Mouse (Mus musculus): ENCODE data around the gene Kctd20.

The Kctd20 gene

DNA sequence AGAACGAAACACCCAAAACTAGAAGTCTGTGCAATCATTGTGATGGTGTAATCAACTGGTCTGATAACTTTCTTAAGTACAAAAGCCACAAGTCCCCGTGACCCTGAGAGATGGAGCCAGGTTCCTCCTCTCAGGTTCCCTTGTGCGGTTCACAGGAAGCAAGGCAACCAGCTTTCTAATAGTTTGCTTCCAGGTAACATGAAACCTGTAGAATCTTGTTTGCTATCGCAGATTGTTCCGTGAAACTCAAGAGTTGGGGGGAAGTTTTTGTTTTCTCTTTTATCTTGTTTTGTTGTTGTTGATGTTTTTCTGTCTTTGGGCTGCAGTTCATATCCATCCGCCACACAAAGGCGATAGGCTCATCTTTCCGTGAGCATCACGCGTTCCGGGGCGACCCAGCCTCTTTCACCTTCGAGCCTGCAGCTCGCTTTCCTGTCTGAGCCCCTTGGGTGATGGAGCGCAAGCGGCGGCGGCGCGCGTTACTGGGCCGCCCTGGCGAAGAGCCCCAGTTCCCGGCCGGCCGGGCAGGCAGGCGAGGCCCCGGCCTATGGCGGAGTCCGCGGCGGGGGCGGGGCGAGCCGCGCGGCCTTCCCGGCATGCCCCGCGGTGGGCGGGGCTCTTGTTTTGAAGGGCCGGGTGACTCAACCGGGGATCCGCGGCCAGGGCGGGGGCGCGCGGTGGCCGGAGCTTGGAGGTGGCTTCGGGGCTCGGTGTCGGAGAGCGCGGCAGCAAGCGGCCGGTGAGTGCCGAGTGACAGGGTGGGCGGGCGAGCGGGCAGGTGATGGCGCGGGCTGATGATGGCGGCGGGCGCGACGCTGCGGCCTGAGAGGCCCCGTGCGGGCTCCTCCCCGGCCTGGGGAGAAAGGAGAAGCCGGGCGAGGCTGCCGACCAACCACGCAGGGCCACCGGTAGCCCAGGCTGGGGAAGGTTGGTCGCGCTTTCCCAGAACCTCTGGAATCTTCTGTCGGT lies at the start of gene Kctd20:
Gene Kctd20 (plus strand): TSS at position 120 of the 969 bp plus-strand sequence.
- DNase-seq (ENCODE audit: low spot score in 2 of 2): peak; percentile 90 to 91

DNA sequence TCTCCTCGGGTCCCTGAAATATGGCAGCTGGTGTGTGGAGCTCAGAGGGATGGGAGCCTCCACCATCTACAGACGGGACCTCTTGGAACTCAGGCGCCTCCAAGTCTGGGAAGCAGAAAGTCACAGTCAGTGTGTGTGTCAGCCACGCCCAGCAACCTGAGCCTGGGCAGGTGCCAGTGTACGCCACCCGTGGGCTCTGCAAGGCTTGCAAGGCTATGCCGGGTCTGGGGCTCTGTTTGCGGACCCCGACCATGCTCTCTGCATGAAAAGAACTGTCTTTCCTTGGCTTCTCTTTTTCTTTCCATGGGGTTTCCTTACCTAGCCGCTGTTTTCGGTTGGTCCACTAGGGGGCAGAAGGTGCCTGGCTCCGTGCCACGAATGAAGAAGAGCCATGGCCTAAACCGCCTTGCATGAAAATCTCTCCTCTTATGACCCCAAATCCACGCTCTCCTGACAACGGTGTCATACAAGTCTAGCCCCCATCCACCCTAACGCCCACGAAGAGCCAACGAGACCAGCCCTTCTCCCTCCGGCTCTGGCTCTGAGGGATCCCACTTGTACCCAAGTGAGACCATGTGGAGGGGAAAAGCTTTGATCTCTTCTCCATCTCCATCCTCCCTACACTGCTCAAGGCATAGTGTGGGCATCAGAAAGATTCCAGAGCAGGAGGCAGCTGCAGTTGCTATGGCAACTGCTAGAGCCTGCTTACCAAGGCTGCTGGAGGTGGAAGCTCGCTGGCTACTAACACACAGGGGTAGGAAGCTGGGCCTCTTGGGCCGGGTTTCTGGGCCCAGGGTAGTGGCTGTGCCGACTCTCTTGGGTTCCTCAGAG lies 47.0 kb upstream of the Kctd20 start:
- peak; percentile 54 to 69 for DNase-seq (ENCODE audit: low spot score in 2 of 2)

DNA sequence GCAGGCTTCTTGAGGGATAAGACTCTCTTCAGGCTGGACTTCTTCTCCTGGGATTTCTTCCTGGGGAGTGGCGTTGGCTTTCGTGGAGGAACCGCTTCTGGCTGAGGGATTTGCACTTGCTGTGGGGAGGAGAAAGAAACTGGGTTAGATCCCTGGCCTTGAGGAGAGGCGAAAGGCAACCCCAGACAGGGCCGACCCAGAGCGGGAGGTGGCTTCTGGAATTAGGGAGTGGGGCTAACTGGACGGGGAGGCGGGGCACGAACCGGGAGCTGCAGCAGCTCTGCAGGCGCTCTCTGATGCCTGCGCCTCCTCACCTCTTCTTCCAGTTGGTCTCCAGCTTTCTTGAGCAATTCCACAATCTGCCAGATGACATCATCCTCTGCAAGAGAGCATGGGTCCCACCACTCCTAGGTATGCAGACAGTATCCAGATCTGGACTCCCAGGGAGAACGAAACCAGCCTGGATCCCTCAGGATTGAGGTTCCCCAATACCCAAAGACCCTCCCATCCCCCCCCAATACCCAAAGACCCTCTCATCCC lies 46.3 kb upstream of the Kctd20 start:
- no peak for DNase-seq (ENCODE audit: low spot score in 2 of 2)

DNA sequence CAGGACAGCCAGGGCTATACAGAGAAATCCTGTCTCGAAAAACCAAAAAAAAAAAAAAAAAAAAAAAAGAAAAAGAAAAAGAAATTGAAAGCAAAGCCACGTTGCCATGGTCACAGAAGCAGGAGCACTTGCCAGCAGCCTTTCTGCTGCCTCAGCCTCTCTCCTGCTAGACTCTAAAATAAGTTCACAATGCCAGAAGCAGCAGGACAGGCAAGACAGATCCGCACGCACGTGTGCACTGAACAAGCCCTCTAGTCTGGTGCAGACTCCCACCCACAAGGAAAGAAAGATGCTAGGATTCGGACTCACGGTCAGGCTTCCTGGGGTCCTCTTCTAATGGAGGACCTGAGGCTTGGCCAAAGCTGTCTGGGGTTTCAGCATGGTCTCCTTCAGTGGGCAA lies 43.8 kb upstream of the Kctd20 start:
- DNase-seq (ENCODE audit: low spot score in 2 of 2): no peak

DNA sequence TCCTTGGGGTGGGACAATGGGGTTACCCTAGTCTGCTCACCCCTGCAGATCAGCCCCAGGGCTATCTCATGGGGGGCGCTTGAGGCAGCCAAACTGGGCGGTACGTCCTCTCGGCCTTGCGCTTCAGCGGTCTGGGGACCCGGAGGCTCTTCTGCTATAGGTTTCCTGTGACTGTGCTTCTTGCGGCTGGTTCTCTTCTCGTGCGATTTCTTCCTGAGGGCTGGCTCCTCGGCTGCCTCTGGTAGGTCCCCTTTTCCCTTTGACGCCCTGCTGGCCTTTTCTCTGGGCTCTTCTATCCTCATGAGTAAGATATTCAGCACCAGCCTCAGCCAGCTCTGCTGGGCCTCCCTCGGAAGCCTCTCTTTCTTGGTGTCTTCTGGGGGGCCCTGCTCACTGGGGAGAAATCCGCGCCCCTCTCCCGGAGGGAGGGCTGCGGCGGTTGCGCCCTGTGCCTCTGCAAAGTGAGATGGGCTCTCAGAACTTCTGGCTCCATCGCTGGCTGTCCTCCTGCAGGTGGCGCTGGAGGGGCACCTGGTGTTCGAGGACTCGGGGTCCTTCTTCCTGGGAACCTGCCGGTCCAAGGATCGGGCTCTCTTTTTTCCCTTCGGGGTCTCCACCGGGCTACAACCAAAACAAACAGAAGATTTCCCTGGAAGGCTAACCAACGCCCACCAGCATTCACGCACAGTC lies 42.4 kb upstream of the Kctd20 start:
- peak; percentile 35 to 39 for DNase-seq (ENCODE audit: low spot score in 2 of 2)

DNA sequence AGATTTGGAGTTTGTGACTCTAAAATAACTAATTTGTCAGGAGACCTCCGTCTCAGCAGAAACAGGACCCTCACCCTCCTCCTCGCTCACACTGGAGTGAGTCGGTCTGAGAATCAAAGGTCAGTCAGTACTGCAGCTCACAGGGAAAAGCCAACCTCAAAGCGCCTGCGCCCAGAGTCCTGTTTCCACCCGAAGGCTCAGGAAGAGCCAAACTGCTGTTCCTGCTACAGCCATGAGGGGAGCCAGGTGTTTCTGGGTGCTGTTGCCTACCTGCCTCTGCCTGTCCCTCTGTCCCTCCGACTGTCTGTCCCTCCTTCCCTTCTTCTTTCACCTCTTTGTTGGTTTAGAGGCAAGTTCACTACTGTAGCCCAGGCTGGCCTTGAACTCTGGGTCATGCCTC lies 41.6 kb upstream of the Kctd20 start:
- no peak for DNase-seq (ENCODE audit: low spot score in 2 of 2)

DNA sequence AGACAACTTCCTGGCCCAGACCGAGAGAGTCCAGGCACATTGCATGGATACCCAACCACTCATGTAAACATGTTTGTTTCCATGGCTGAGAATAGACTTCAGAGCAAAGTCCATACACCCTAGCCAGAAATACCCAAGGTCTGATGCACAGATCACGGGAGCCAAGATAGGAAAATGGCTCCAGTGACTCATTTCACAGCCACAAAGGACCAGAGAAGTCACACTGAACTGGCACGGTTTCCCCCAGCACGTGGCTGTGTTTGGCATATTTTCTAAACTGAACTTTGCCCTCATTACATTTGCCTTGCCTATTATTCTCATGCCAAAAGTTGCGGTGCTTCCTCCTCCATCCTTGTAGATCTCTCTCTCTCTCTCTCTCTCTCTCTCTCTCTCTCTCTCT lies 38.5 kb upstream of the Kctd20 start:
- DNase-seq (ENCODE audit: low spot score in 2 of 2): peak in 1 of 2 experiments; percentile 57

DNA sequence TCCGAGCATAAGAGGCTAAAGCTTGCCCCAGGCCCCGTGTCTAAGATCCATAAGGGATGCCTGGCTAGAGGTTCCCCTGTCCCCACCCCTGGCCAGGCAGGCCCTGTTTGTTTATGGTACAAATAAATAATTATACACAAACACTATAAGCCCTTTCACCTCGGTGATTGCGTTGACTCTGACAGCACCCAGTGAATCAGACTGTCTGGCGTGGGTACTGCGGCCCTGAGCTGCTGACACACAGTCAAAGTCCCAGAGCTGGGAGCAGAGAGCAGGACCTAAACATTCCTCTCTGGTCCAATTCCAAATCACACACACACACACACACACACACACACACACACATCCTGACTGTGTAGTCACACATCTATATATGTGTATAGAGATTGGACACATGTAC lies 37.8 kb upstream of the Kctd20 start:
- DNase-seq (ENCODE audit: low spot score in 2 of 2): no peak

DNA sequence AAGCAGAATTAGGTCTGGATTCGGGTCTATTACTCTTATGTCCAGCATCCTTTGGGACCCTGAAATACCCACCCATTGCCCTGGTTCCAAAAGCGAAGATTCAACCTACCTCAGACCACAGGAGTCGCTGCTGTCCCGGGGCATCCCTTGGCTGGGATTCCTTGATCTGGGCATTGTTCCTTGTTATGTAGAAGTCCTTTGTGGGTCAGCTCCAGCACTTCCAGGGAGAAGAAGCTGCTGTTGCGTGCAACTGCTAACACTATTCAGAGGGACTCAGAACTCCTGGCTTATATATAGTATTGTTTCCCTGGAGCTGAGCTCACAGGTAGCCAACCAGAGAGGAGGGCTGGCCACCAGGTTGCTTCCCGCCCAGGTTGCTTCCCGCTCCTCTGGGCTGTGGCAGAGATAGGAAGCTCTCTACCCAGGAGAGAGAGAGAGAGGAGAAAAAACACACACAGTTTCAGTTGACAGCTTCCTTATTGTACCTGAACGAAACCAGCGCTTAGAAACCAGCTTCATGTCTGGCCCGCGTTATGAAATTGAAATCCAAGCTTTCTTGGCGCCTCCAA lies 36.6 kb upstream of the Kctd20 start, which contains the start of gene 4930539E08Rik:
Gene 4930539E08Rik (minus strand): TSS at position 265 of the 569 bp plus-strand sequence.
- no peak for DNase-seq (ENCODE audit: low spot score in 2 of 2)

DNA sequence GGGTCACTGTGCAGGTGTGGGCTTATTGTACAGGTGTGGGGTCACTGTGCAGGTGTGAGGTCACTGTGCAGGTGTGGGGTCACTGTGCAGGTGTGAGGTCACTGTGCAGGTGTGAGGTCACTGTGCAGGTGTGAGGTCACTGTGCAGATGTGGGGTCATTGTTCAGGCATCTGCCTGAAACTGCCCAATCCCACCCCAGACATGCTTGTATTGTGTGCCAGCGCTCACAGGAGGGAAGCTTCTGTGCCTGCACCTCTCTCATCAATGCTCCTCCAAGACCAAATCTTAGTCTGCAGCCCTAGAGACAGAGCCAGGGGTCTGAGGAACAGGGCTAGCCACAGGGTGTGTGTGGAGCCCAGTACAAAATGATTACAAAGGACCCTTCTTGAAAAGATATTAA lies 35.2 kb upstream of the Kctd20 start:
- DNase-seq (ENCODE audit: low spot score in 2 of 2): no peak

DNA sequence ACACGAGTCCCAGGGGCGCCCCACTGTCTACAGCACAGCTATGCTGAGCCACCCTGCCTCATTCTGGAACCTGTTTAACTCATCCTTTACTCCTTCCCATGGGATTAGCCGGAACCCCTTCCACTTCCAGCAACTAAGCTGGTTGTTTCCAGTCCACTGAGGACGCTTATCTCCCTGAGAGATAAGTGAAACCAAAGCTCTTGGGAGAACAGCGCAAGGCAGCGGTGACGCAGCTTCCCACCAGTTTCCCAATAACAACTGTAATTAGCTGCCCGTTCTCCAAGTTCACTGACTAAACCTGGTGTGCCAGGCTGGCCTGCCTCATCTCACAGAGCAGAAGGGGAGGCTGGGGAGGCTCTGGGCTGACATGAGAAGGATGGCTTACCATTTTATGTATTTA lies 30.7 kb upstream of the Kctd20 start:
- DNase-seq (ENCODE audit: low spot score in 2 of 2): no peak

DNA sequence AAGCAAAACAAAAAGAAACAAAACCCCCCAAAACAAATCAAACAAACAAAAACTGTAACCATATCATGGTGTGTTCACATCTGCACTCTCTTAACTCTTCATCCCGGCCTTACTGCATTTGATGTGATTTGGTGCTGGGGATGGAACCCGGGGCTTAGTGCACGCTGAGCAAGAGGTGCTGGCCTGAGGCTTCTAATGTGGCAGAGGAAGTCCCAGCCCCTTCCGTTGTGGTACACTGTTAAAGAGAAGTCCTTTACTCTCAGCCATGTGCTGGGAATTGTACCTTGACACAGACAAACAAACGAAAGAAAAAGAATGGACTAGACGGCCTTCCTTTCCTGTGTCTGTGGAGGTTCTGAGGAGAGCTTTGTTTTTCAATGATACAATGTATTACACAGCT lies 29.7 kb upstream of the Kctd20 start:
- DNase-seq (ENCODE audit: low spot score in 2 of 2): no peak

DNA sequence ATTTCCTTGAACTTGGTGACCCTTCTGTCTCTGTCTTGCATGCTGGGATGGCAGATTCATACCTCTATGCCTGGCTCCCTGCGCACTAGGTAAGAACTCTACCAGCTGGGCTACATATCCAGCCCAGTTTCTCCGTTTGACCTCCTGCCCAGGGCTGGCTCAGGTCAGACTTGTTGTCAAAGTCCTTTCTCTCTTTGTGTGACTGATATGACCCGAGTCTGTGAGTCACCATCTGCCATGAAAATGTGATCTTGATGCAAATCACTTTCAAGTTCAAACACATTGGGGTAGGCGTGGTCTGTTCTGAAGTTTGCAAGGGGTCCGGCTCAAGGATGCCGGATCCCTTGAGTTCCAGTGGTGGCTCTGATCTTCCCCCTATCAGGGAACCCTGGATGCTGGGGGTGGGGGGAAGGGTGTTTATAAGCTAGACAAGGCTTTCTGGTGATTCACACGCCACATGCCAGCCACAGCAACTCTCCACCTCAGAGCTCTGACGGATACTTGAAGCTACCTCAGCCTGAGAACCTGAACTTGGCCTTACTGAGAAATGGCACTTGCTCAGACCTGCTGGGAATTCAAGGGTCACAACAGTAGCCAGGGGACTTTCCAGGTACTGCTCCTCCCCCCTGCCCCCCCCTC lies 26.7 kb upstream of the Kctd20 start:
- peak; percentile 30 to 42 for DNase-seq (ENCODE audit: low spot score in 2 of 2)

DNA sequence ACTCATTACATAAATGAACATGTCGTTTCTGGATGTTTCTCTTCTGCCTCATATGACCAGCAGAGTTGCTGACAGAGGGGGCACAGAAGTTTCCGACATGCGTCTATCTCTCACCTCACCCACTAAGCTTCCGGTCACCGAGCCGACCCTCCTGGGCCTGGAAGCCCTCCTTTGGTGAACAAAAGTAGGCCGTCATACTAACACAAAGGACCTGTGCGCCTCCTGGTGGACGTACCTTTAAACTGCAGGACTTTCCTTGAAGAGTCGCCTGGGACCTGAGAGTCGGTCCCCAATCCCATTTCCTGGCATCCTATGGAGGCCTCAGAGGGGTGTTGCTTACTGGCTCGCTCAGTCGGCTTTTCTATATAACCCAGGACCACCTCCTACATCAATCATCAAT lies 25.4 kb upstream of the Kctd20 start:
- peak; percentile 74 to 76 for DNase-seq (ENCODE audit: low spot score in 2 of 2)

DNA sequence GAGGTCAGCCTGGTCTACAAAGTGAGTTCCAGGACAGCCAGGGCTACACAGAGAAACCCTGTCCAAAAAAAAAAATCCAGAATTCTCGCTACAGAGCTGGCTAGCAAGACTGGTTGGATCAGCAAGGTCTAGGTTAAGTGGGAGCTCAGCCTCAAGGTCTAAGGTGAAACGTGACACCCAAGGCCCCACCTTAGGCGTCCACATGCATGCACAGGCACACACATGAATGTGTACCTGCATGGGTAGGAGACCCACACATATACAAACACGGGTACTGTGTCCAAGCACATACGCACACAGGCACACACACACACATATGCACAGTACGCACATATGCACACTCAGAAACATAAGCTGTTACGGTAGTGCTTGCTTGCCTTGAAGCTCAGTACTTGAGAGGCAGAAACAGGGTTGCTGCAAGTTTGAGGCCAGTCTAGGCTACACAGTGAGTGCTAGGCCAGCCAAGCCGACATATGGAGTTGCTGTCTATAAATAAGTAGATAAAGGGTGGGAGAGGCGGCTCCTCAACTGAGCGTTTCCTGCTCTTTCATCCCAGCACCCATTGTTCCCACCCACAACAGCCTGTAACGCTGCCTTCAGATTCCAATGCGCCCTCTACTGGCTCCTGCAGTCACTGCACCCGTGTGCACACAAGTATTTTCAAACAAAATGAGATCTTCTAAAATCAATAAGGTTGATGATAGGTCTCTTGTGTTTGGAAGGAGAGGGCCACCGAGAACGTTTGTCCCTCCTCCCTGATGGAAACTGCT lies 24.7 kb upstream of the Kctd20 start:
- peak in 1 of 2 experiments; percentile 40 for DNase-seq (ENCODE audit: low spot score in 2 of 2)

DNA sequence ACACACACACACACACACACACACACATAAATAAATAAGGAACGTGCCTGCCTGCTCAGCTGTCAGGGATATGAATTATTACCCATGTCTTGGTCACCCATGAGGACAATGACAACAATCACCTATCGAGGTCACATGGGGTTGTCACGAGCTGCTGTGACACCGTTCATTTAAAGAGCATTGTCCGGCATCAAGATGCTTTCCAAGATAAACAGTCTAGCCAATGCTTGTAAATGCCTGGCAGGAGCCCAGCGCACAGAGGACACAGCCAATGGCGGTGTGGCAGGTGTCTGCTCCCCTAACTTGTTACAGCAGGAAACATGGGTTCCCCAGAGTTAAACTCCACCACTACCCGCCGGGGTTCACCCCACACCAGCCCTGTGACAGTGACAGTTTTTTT lies 23.7 kb upstream of the Kctd20 start:
- no peak for DNase-seq (ENCODE audit: low spot score in 2 of 2)

DNA sequence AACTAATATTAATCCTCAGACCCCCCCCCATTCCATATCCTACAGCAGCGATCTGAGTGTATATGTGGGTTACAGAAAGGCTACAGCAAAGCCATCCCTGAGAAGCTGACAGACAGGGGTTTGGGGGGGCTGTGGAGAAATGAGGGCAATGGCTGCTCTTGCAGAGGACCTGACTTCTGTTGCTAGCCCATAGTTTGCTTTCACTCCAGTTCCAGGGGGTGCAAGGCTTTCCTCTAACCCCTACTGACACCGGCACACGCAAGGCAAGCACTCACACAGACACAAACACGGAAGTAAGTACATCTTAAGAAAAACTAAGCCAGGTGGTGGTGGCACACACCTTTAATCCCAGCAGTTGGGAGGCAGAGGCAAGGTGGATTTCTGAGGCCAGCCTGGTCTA lies 22.4 kb upstream of the Kctd20 start:
- no peak for DNase-seq (ENCODE audit: low spot score in 2 of 2)

DNA sequence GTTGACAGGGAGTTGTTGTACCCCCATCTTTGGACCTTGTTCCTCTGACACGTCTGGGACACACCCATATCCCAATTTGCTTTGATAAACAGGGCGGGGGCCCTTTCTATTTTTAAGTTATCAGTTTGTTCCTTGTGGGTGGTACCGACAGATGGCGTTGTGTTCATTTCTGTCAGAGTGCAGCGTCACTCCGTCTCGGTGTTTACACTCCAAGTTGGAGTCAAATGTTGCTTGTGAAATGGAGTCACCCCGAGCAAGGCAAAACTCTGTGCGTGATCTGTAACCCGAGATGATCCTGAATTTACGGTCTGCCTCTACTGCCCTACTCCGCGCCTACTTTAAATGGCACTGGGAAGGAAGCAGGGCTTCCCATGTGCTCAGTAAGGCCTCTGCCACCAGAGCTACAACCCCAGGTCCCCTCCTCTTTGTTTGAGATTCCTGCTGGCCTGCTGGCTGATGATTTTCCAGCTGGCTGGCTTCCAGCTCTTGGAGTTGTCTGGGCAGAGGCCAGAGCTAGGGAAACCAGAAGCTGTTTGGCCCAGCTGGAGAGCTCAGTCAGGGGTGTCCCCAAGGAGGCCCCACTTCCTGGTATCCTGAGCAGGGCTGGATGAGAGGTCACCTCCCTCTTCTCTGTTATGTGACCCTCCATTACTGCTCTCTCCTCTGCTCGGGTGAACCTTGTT lies 21.2 kb upstream of the Kctd20 start:
- peak; percentile 57 to 88 for DNase-seq (ENCODE audit: low spot score in 2 of 2)

DNA sequence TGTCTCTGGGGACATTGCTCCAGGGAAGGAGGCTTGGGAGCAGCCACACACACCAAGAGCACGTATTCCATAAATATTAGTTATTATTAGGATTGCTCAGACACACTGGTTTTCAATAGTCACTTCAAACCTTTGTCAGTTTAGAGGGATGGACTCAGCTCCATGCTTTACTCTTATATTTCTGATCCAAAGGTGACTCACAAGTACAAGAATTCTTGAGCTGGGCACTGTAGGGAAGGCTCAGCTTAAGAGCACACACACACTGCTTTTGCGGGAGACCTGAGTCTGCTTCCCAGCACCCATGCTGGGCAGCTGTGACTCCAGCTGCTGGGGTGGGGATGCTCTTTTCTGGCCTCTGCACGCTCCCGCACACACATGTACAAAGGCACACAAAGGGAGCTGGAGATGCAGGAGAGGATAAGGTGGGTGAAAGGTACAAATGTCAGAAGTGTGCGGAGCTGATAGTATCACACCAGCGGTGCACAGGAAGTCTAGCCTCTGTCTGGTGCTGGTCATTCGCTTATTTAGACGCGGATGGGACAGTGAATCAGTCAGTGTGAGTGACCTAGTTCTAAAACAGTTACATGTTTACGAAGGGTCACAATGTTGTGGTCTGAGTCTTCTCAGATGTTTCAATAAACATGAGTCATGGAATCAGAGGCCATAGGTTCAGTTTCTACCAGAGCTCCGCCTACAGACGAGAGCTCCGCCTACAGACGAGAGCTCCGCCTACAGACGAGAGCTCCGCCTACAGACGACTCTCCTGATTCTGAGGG lies 20.1 kb upstream of the Kctd20 start:
- no peak for DNase-seq (ENCODE audit: low spot score in 2 of 2)

All from urinary bladder, postnatal 36 days (tissue).